Mouse (Mus musculus): Measurements from ENCODE around the gene Dnajc7. TPM values are rescaled to one million over a fixed set of nuclear protein-coding genes. Genes with fewer than 3 reads are reported as not detected.
"Not testable (repeated sequence)": the region's sequence is repeated elsewhere in the genome, so short reads cannot be mapped to it uniquely, and the experiment has no call there.

Dnajc7 gene
- total RNA-seq, 2 experiments from 2014 or later, result 248 to 263 TPM

DNA sequence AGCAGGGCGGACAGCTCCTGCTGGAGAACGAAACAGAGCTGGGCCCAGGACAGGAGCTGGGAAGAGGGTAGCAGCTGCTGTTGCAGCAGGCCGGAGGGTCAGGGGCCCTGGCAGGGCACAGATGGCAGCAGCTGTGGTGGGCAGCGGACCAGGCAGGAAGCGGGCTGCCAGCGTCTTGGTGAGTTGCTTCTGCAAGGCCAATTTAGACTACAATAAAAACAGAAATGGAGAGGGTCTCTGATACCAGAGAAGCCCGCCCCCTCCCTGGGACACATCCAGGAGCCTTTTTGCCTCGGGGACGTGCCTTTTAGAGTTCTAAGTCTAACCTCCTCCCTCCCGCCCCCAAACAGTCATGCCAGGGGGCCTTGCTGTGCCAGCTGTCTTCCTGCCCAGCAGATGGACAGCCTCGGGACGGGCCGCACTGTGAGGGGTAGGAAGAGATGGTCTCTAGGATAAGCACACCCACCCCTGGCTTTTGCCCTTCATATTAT lies 8.9 kb upstream of the Dnajc7 start:
- no peak for DNase-seq (ENCODE audit: extremely low spot score in 1 of 2, low spot score in 2 of 2)
- Histone ChIP-seq H3K4me3 (no peak overlapping the region), H3K27ac (no peak overlapping the region)
- intact Hi-C loops (cut with DNase I), result no loop called here
- TF ChIP-seq CTCF (IDR thresholded peaks at IDR 0.05), result no peak

- DNase-seq (ENCODE audit: extremely low spot score in 1 of 2, low spot score in 2 of 2), result no peak
- H3K27ac ChIP-seq, result no peak overlapping the region
- intact Hi-C loops (cut with DNase I), result no loop called here
- H3K4me3 ChIP-seq, result no peak overlapping the region
- no peak for TF ChIP-seq CTCF (IDR thresholded peaks at IDR 0.05)
These were observed 8.1 kb upstream of the Dnajc7 start for GRCm38 (mm10) chr11:100628056-100628455.

DNA sequence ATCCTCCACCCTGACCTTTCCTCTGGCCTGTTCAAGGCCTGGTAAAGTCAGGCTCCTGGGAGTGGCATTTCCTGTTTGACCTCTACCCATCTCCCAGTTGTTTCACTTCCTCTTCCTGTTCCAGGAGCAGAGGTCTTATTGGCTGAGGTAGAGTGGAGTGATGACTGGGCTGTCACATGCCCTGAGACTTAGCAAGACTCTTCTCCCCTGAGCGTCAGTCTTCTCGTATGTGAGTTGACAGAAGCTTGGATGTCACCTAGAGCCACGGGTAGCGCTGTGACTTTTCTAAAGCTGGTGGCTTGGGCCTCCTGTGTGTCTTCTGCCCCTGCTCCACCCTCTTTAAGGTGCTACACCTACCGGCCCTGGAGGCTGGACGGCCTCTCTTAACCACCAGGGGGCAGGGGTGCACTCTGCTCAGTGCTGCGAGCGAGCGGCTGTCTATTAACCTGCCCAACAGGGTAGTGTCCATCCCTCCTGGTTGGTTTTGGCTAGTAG lies 6.8 kb upstream of the Dnajc7 start:
- Histone ChIP-seq H3K27ac (no peak overlapping the region), H3K4me3 (no peak overlapping the region)
- DNase-seq (ENCODE audit: extremely low spot score in 1 of 2, low spot score in 2 of 2), result peak; percentile 67 to 77
- intact Hi-C loops (cut with DNase I), result loop anchor here (1.0 to 2.0 kb wide), 2 partner anchors 68 to 76 kb away; no protein-coding TSS in a partner anchor
- TF ChIP-seq CTCF (IDR thresholded peaks at IDR 0.05), result peak; percentile 85

- no peak for TF ChIP-seq CTCF (IDR thresholded peaks at IDR 0.05)
- intact Hi-C loops (cut with DNase I), result loop anchor here (2.0 kb wide), 1 partner anchor 77 kb away; no protein-coding TSS in a partner anchor
- Histone ChIP-seq H3K4me3 (no peak overlapping the region), H3K27ac (no peak overlapping the region)
- DNase-seq (ENCODE audit: extremely low spot score in 1 of 2, low spot score in 2 of 2), result no peak
These were observed 6.1 kb upstream of the Dnajc7 start for GRCm38 (mm10) chr11:100625754-100626700.

DNA sequence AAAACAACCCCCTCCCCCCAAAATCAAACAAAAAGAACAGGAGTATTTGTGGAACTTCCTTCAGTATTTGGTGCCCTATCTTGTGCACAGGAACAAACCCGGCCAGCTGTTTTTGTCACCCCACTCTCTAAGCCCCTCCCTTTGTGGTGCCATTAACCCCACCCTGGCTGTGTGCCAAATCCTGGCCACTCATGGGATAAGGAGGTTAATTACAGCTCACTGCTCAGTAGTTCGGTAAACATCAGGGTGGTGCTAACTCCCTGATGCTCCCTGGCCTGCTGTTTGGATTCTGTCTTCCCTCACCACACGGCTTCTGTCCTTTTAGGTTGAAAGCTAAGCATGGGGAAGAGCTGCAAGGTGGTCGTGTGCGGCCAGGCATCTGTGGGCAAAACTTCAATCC lies 3.9 kb upstream of the Dnajc7 start:
- no peak for DNase-seq (ENCODE audit: extremely low spot score in 1 of 2, low spot score in 2 of 2)
- H3K4me3 ChIP-seq, result no peak overlapping the region
- no peak overlapping the region for H3K27ac ChIP-seq
- no peak for TF ChIP-seq CTCF (IDR thresholded peaks at IDR 0.05)
- intact Hi-C loops (cut with DNase I), result no loop called here

DNA sequence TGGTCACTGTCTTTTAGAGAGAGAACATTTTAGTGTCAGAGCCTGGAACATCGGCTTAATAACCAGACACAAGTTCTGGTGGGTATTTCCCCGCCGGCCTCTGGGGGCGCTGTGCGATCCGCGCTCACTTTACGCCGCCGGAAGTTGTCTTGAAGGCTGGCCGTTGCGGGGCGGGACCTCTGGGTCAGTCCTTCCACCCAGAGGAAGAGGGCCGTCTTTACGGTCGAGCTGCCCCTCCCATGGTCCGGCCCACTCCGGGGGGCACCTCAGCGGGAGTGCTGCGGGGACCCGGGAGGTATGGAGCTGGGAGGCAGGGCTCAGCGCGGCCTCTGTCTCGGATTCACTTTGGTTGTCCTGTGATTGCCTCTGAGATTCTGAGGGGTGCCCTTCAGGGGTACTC lies 2.7 kb upstream of the Dnajc7 start:
- peak; percentile 99 for TF ChIP-seq CTCF (IDR thresholded peaks at IDR 0.05)
- peak overlapping the region; percentile 91 for H3K27ac ChIP-seq

DNA sequence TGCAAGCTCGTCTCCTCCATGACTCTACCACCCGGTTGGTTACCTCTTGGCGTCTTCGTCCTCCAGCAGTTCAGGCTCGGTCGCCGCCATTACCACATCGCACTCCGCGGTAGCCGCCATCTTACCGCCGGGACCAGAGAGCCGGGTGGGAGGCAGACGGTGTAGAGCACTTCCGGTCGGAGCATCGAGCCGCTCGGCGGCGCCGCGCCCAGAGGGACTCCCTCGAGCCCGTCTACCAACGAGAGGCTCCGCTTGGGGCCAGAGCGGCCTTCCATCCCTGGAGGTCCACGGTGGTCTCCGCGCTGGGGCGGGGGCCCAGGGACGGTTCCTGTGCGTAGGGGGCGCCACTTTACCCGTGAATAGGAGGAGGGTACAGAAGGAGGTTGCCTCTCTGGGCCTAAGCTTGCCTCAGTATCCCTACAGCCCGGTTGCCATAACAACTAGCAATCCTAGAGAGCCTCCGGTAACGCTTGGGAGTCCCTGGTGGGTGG lies 438 bp downstream of the Dnajc7 start:
- H3K4me3 ChIP-seq, result peak overlapping the region; percentile 86
- H3K27ac ChIP-seq, result peak overlapping the region; percentile 90
- peak; percentile 42 for TF ChIP-seq CTCF (IDR thresholded peaks at IDR 0.05)
- peak; percentile 95 to 97 for DNase-seq (ENCODE audit: extremely low spot score in 1 of 2, low spot score in 2 of 2)
- intact Hi-C loops (cut with DNase I), result loop anchor here (2.0 kb wide), 1 partner anchor 49 kb away; no protein-coding TSS in a partner anchor

More for the DNA sequence above, 2.7 kb upstream of the Dnajc7 start:
- peak overlapping the region; percentile 69 for H3K4me3 ChIP-seq
- intact Hi-C loops (cut with DNase I), result no loop called here
- peak; percentile 96 to 97 for DNase-seq (ENCODE audit: extremely low spot score in 1 of 2, low spot score in 2 of 2)

GRCm38 (mm10) chr11:100618761-100619484 lies 1.0 kb downstream of the Dnajc7 start, which contains the start of gene Nkiras2:
TSS of gene Nkiras2 (plus strand) at chr11:100619244.
- peak in 1 of 2 experiments; percentile 36 for DNase-seq (ENCODE audit: extremely low spot score in 1 of 2, low spot score in 2 of 2)
- peak within 1 kb of the TSS; percentile 90 for H3K27ac ChIP-seq
- H3K4me3 ChIP-seq, result peak within 1 kb of the TSS; percentile 86
- TF ChIP-seq CTCF (IDR thresholded peaks at IDR 0.05), result no peak
- intact Hi-C loops (cut with DNase I), result loop anchor here (2.0 kb wide), 1 partner anchor 48 kb away; no protein-coding TSS in a partner anchor

DNA sequence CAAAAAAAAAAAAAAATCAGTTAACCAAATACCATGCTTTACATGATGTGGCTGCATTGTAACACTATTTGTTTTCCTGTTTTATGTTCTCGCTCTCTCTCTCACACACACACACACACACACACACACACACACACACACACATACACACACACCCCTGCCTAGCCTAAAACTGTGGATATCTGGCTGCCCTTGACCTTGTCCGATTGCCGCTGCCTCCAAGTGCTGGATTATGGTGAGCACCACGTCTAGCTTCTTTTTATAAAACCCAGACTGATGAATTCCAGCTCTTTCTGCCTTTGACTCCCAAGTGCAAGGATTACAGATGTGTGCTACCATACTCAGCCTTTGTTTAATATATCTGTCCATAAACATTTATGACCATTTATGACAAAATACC lies 2.5 kb downstream of the Dnajc7 start:
- DNase-seq (ENCODE audit: extremely low spot score in 1 of 2, low spot score in 2 of 2), result no peak
- Histone ChIP-seq H3K4me3 (no peak overlapping the region), H3K27ac (no peak overlapping the region)
- intact Hi-C loops (cut with DNase I), result no loop called here
- no peak for TF ChIP-seq CTCF (IDR thresholded peaks at IDR 0.05)

DNA sequence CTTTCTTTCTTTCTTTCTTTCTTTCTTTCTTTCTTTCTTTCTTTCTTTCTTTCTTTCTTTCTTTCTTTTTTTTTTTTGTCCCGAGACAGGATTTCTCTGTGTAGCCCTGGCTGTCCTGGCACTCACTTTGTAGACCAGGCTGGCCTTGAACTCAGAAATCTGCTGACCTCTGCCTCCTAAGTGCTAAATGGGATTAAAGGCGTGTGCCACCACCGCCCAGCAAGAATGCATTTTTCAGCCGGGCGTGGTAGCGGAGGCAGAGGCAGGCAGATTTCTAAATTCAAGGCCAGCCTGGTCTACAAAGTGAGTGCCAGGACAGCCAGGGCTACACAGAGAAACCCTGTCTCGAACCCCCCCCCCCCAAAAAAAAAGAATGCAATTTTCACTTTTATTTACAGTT lies 3.1 kb downstream of the Dnajc7 start:
- intact Hi-C loops (cut with DNase I); H3K27ac ChIP-seq; H3K4me3 ChIP-seq; DNase-seq (ENCODE audit: extremely low spot score in 1 of 2, low spot score in 2 of 2): not testable (repeated sequence)

- no peak for TF ChIP-seq CTCF (IDR thresholded peaks at IDR 0.05)
- intact Hi-C loops (cut with DNase I), result no loop called here
- DNase-seq (ENCODE audit: extremely low spot score in 1 of 2, low spot score in 2 of 2), result no peak
- Histone ChIP-seq H3K27ac (no peak overlapping the region), H3K4me3 (no peak overlapping the region)
These were observed 3.6 kb downstream of the Dnajc7 start for GRCm38 (mm10) chr11:100616332-100616731.

Measured in left cerebral cortex, adult 2 months (tissue).